Mouse (Mus musculus) liver, embryonic 12.5 days (tissue): ENCODE measurements around the gene Slc34a2. TPM values are rescaled to one million over a fixed set of nuclear protein-coding genes. Genes with fewer than 3 reads are reported as not detected.

Experiments
- ATAC-seq: fragments of 200-750 bp; cut with Nextera tagmentation; 2 replicates; pipeline ENCODE4 v1.8.0; 2017; ENCODE audit warnings: moderate number of reproducible peaks, mild to moderate bottlenecking, moderate library complexity
- H3K27ac ChIP-seq: fragments of 300-500 bp; sonication (generic); 2 replicates; pipeline ENCODE4 v1.5.1; 2016; ENCODE audit warnings: mild to moderate bottlenecking
- H3K27me3 ChIP-seq: fragments of 300-500 bp; sonication (generic); replicated peaks from 2 replicates; pipeline ENCODE4 v1.6.1; 2016; ENCODE audit warnings: mild to moderate bottlenecking, moderate library complexity
- H3K36me3 ChIP-seq: fragments of 300-500 bp; sonication (generic); 2 replicates; pipeline ENCODE4 v1.6.1; 2016; ENCODE audit warnings: mild to moderate bottlenecking, moderate library complexity
- H3K4me1 ChIP-seq: fragments of 300-500 bp; sonication (generic); 2 replicates; pipeline ENCODE4 v1.6.1; 2016
- H3K4me2 ChIP-seq: fragments of 300-500 bp; sonication (generic); 2 replicates; pipeline ENCODE4 v1.6.1; 2016; ENCODE audit warnings: mild to moderate bottlenecking, moderate library complexity
- H3K4me3 ChIP-seq: fragments of 300-500 bp; sonication (generic); 2 replicates; pipeline ENCODE4 v1.5.1; 2016; ENCODE audit warnings: mild to moderate bottlenecking, moderate library complexity
- H3K9ac ChIP-seq: fragments of 300-500 bp; sonication (generic); 2 replicates; pipeline ENCODE4 v1.6.1; 2016; ENCODE audit warnings: mild to moderate bottlenecking, moderate library complexity
- H3K9me3 ChIP-seq: fragments of 300-500 bp; sonication (generic); replicated peaks from 2 replicates; pipeline ENCODE4 v1.6.1; 2016; ENCODE audit warnings: mild to moderate bottlenecking, moderate library complexity
- WGBS: fragments of 180-500 bp; shearing (Covaris S2); methylation state at CpG from one replicate; pipeline ENCODE4 v1.1.7; 2016; ENCODE audit not compliant: insufficient replicate concordance; 5-methylcytosine and 5-hydroxymethylcytosine counted together
- polyA plus RNA-seq: library from polyadenylated mRNA; unstranded; fragments of >200 nt; fragmentation: Nextera tagmentation; extraction: Ambion mirVana; gene quantifications from 2 replicates; pipeline ENCODE4 v1.2.1, GENCODE M21; 2016

Slc34a2 gene
- polyA plus RNA-seq, 1 experiment from 2014 or later: not detected

GRCm38 (mm10) chr5:53101848-53102473 lies 64.1 kb downstream of the Slc34a2 start:
- H3K4me1 ChIP-seq: no peaks in the 10 kb centered on the region
- H3K4me3 ChIP-seq: no peak overlapping the region
- no peaks in the 10 kb centered on the region for H3K36me3 ChIP-seq
- no peak overlapping the region for H3K27ac ChIP-seq
- H3K27me3 ChIP-seq: no peaks in the 10 kb centered on the region
- H3K4me2 ChIP-seq: no peak overlapping the region
- WGBS: 69% methylated on average over 12 of the region's 12 CpGs
- ATAC-seq: no peak
- H3K9me3 ChIP-seq: no peaks in the 10 kb centered on the region
- no peak overlapping the region for H3K9ac ChIP-seq

- Histone ChIP-seq H3K4me3 (no peak overlapping the region), H3K9me3 (no peaks in the 10 kb centered on the region), H3K27ac (no peak overlapping the region), H3K36me3 (no peaks in the 10 kb centered on the region), H3K27me3 (no peaks in the 10 kb centered on the region), H3K4me2 (no peak overlapping the region), H3K4me1 (no peaks in the 10 kb centered on the region), H3K9ac (no peak overlapping the region)
- 62% methylated on average over 13 of the region's 13 CpGs for WGBS
- ATAC-seq: no peak
Observed at GRCm38 (mm10) chr5:53104177-53104855, 66.4 kb downstream of the Slc34a2 start.

DNA sequence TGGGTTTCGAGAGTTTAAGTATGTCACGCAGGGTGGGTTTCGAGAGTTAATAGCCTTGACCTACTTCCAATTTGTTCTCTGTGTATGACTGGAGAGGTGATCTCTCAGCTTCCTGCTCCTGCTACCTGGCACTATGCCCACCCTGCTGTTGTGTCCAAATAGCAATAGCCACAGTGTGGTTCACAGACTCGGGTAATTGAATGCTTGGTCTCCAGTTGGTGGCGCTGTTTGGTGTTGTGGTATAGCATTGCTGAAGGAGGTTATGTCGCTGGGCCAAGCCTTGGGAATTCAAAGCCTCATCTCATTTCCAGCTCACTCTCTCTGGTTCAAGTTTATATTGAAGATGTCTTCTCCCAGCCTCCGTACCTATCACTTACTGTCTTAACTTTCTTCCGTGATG lies 67.8 kb downstream of the Slc34a2 start:
- ATAC-seq: no peak
- Histone ChIP-seq H3K9ac (no peak overlapping the region), H3K27me3 (no peaks in the 10 kb centered on the region), H3K4me3 (no peak overlapping the region), H3K27ac (no peak overlapping the region), H3K4me1 (no peaks in the 10 kb centered on the region), H3K4me2 (no peak overlapping the region), H3K36me3 (no peaks in the 10 kb centered on the region), H3K9me3 (no peaks in the 10 kb centered on the region)
- WGBS: 67% methylated on average over 8 of the region's 8 CpGs

- Histone ChIP-seq H3K27ac (no peak overlapping the region), H3K9me3 (no peaks in the 10 kb centered on the region), H3K4me3 (no peak overlapping the region), H3K4me2 (no peak overlapping the region), H3K9ac (no peak overlapping the region), H3K36me3 (no peaks in the 10 kb centered on the region), H3K4me1 (no peaks in the 10 kb centered on the region), H3K27me3 (no peaks in the 10 kb centered on the region)
- ATAC-seq: no peak
- WGBS: 62% methylated on average over 4 of the region's 4 CpGs
Observed at GRCm38 (mm10) chr5:53106125-53106524, 68.2 kb downstream of the Slc34a2 start.

DNA sequence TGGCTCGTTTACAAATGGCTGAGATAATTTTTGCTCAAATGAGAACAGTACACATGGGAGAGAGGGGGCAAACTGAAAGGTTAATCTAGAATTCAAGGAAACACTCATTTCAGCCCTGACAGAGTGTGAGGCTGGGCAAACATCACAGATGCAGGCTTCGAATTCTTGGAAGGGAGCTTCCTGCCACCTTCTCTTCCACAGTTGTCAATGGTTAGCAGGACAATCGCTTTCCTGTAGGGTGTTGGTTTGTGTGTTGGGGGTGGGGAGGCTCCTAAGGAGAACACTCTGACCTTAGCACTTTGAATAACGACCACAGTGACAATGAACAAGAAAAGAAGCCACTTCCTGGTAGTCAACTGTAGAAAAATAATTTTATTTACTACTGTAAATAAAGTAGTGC lies 68.8 kb downstream of the Slc34a2 start:
- H3K4me1 ChIP-seq: no peaks in the 10 kb centered on the region

GRCm38 (mm10) chr5:53108026-53108425 lies 70.1 kb downstream of the Slc34a2 start:
- Histone ChIP-seq H3K4me2 (no peak overlapping the region), H3K36me3 (no peaks in the 10 kb centered on the region), H3K4me3 (no peak overlapping the region), H3K27ac (no peak overlapping the region), H3K27me3 (no peaks in the 10 kb centered on the region), H3K4me1 (no peaks in the 10 kb centered on the region), H3K9ac (no peak overlapping the region), H3K9me3 (peaks cover 4% of the 10 kb centered on the region; the same call in 1 of the 2 replicates)
- 54% methylated on average over 9 of the region's 9 CpGs for WGBS
- ATAC-seq: no peak

More for the DNA sequence above, 68.8 kb downstream of the Slc34a2 start:
- Histone ChIP-seq H3K27ac (no peak overlapping the region), H3K36me3 (no peaks in the 10 kb centered on the region), H3K4me2 (no peak overlapping the region), H3K4me3 (no peak overlapping the region), H3K9me3 (no peaks in the 10 kb centered on the region), H3K27me3 (no peaks in the 10 kb centered on the region), H3K9ac (no peak overlapping the region)
- WGBS: 18% methylated on average over 4 of the region's 4 CpGs
- no peak for ATAC-seq

- 51% methylated on average over 1 of the region's 1 CpGs for WGBS
- Histone ChIP-seq H3K4me1 (no peaks in the 10 kb centered on the region), H3K36me3 (no peaks in the 10 kb centered on the region), H3K9ac (no peak overlapping the region), H3K4me3 (no peak overlapping the region), H3K9me3 (peaks cover 9% of the 10 kb centered on the region; the same call in 1 of the 2 replicates), H3K4me2 (no peak overlapping the region), H3K27ac (no peak overlapping the region), H3K27me3 (no peaks in the 10 kb centered on the region)
- no peak for ATAC-seq
Observed at GRCm38 (mm10) chr5:53108668-53109067, 70.8 kb downstream of the Slc34a2 start.

- Histone ChIP-seq H3K9ac (no peak overlapping the region), H3K36me3 (no peaks in the 10 kb centered on the region), H3K27ac (no peak overlapping the region), H3K4me2 (no peak overlapping the region), H3K27me3 (no peaks in the 10 kb centered on the region), H3K4me1 (no peaks in the 10 kb centered on the region), H3K9me3 (peaks cover 9% of the 10 kb centered on the region; the same call in 1 of the 2 replicates), H3K4me3 (no peak overlapping the region)
- no peak for ATAC-seq
- 61% methylated on average over 4 of the region's 4 CpGs for WGBS
Observed at GRCm38 (mm10) chr5:53110225-53110624, 72.3 kb downstream of the Slc34a2 start.

GRCm38 (mm10) chr5:53111036-53111435 lies 73.2 kb downstream of the Slc34a2 start:
- Histone ChIP-seq H3K36me3 (no peaks in the 10 kb centered on the region), H3K4me1 (no peaks in the 10 kb centered on the region), H3K4me3 (no peak overlapping the region), H3K27ac (no peak overlapping the region), H3K9ac (no peak overlapping the region), H3K4me2 (no peak overlapping the region), H3K27me3 (no peaks in the 10 kb centered on the region), H3K9me3 (peaks cover 9% of the 10 kb centered on the region; the same call in 1 of the 2 replicates)
- no peak for ATAC-seq
- WGBS: 66% methylated on average over 5 of the region's 5 CpGs

- ATAC-seq: no peak
- WGBS: 84% methylated on average over 5 of the region's 5 CpGs
- peaks cover 9% of the 10 kb centered on the region; the same call in 1 of the 2 replicates for H3K9me3 ChIP-seq
- no peak overlapping the region for H3K4me3 ChIP-seq
- H3K36me3 ChIP-seq: no peaks in the 10 kb centered on the region
- no peak overlapping the region for H3K27ac ChIP-seq
- no peak overlapping the region for H3K9ac ChIP-seq
- no peaks in the 10 kb centered on the region for H3K4me1 ChIP-seq
- no peak overlapping the region for H3K4me2 ChIP-seq
- no peaks in the 10 kb centered on the region for H3K27me3 ChIP-seq
Observed at GRCm38 (mm10) chr5:53112942-53113341, 75.1 kb downstream of the Slc34a2 start.

DNA sequence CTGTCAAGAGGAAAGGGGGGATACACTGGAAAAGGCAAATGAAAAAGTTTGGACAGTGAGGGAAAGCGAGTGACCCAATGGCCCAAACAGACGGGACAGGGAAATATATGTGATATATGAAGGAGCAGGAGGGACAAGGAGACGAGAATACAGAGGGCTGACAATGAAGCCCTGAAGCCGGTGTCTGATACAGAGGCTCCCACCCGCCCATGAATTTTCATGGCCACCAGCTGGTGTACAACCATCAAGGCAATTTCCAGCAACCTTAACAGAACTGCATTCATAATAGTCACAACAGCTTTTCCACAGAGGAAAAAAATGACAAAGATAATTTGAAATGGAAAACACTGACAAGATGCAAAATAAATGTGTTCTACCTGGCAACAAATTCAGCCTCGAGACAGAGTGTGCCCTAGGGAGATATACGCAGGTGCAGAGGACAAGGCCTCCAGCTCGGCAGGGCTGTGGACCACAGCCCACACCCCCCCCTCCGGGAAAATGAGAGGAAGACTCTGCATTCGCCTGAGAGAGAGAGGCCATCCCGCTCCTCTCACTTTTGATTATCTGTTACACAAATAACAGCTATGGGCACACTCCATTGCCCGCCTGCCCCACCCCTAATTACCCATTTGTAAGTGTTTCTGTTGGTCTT lies 76.9 kb downstream of the Slc34a2 start:
- Histone ChIP-seq H3K4me2 (no peak overlapping the region), H3K4me3 (no peak overlapping the region), H3K36me3 (no peaks in the 10 kb centered on the region), H3K9ac (no peak overlapping the region), H3K27me3 (no peaks in the 10 kb centered on the region), H3K9me3 (peaks cover 9% of the 10 kb centered on the region; the same call in 1 of the 2 replicates), H3K27ac (no peak overlapping the region), H3K4me1 (no peaks in the 10 kb centered on the region)
- whole genome bisulfite sequencing: 64% methylated on average over 12 of the region's 12 CpGs
- ATAC-seq: no peak

GRCm38 (mm10) chr5:53118212-53118611 lies 80.3 kb downstream of the Slc34a2 start:
- Histone ChIP-seq H3K27ac (no peak overlapping the region), H3K4me2 (no peak overlapping the region), H3K4me3 (no peak overlapping the region), H3K4me1 (no peaks in the 10 kb centered on the region), H3K27me3 (no peaks in the 10 kb centered on the region), H3K9me3 (peaks cover 3% of the 10 kb centered on the region; the same call in 1 of the 2 replicates), H3K36me3 (no peaks in the 10 kb centered on the region), H3K9ac (no peak overlapping the region)
- 83% methylated on average over 8 of the region's 8 CpGs for WGBS
- ATAC-seq: no peak
